Mouse (Mus musculus): ENCODE data around the gene Aifm3. TPM values are rescaled to one million over a fixed set of nuclear protein-coding genes. Genes with fewer than 3 reads are reported as not detected.

Aifm3 gene
- total RNA-seq (2014; rRNA removed): 15.2 and 21.8 TPM in 2 replicates
- 7.5 and 12.7 TPM in 2 replicates for polyA plus RNA-seq (2015; fragmentation: Nextera tagmentation; extraction: Ambion mirVana)

DNA sequence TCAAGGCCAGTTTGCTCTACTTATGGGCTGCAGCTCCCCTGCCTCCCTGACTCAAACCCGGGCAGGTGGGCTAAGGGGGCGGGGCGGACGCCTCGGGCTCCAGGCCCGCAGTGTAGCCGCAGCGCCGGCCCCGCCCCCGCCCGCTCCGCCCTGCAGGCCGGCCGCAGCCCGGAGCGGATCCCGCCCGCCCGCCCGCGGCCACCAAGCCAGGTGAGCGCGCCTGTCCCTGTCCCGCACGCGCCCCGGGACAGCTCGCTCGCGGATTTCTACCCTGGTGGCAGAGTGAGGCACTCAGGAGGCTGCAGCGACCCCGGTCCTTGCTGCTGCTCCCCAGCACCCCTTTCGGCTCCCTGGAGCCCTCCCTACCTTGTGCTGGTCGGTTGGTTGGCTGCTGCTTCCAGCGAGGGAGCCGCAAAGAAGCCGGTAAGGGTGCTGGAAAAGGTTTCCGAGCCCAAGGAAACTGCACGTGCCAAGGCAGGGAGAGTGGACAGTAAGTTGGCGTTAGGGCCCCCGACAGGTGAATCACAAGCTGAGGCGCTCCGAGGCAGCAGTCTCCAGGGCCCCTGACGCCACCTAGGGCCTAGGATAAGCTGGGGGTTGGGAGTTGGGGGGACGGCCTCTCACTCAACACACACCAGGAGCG lies at the start of gene Aifm3:
Gene Aifm3 (plus strand): TSS at position 143 of the 643 bp plus-strand sequence.
- Histone ChIP-seq H3K27ac (ENCODE audit: low read depth, low read length) (no peak within 1 kb of the TSS), H3K36me3 (ENCODE audit: insufficient read depth) (peaks cover 23% of the 10 kb centered on the region), H3K4me3 (ENCODE audit: low read depth, low read length) (peak within 1 kb of the TSS; percentile 39), H3K4me2 (ENCODE audit: low read depth) (peak within 1 kb of the TSS; percentile 81), H3K27me3 (ENCODE audit: insufficient read depth, low read length) (no peaks in the 10 kb centered on the region), H3K4me1 (ENCODE audit: insufficient read depth) (no peaks in the 10 kb centered on the region), H3K9ac (peak within 1 kb of the TSS; percentile 35), H3K9me3 (ENCODE audit: low read length) (no peaks in the 10 kb centered on the region)
- TF ChIP-seq CTCF (IDR thresholded peaks at IDR 0.05; ENCODE audit: low read depth): no peak
- peak; percentile 47 for ATAC-seq
- no peak for DNase-seq
- 2% methylated on average over 37 of the region's 47 CpGs for WGBS

GRCm38 (mm10) chr16:17451541-17452372 lies 37.7 kb upstream of the Aifm3 start, which contains the start of gene Crkl:
Gene Crkl, plus strand, starts transcription at chr16:17451987.
- Histone ChIP-seq H3K9ac (peak within 1 kb of the TSS; percentile 98), H3K4me2 (ENCODE audit: low read depth) (peak within 1 kb of the TSS; percentile 88), H3K27me3 (ENCODE audit: insufficient read depth, low read length) (no peaks in the 10 kb centered on the region), H3K27ac (ENCODE audit: low read depth, low read length) (peak within 1 kb of the TSS; percentile 98), H3K36me3 (ENCODE audit: insufficient read depth) (peaks cover 8% of the 10 kb centered on the region; the same call in 1 of the 2 replicates), H3K9me3 (ENCODE audit: low read length) (no peaks in the 10 kb centered on the region), H3K4me3 (ENCODE audit: low read depth, low read length) (peak within 1 kb of the TSS; percentile 98), H3K4me1 (ENCODE audit: insufficient read depth) (peaks cover 15% of the 10 kb centered on the region)
- peak; percentile 96 for ATAC-seq
- WGBS: 1% methylated on average over 63 of the region's 63 CpGs
- no peak; the same call in 1 of the 2 replicates for TF ChIP-seq CTCF (IDR thresholded peaks at IDR 0.05; ENCODE audit: low read depth)
- peak; percentile 99 for DNase-seq

GRCm38 (mm10) chr16:17452373-17452715 lies 37.1 kb upstream of the Aifm3 start:
- Histone ChIP-seq H3K4me2 (ENCODE audit: low read depth) (peak overlapping the region; percentile 88), H3K27ac (ENCODE audit: low read depth, low read length) (peak overlapping the region; percentile 98), H3K4me3 (ENCODE audit: low read depth, low read length) (peak overlapping the region; percentile 98), H3K4me1 (ENCODE audit: insufficient read depth) (peaks cover 15% of the 10 kb centered on the region), H3K9ac (peak overlapping the region; percentile 98), H3K27me3 (ENCODE audit: insufficient read depth, low read length) (no peaks in the 10 kb centered on the region), H3K9me3 (ENCODE audit: low read length) (no peaks in the 10 kb centered on the region), H3K36me3 (ENCODE audit: insufficient read depth) (peaks cover 8% of the 10 kb centered on the region)
- peak; percentile 63 for DNase-seq
- no peak for TF ChIP-seq CTCF (IDR thresholded peaks at IDR 0.05; ENCODE audit: low read depth)
- ATAC-seq: peak; percentile 49
- under 1% methylated on average over 24 of the region's 24 CpGs for WGBS

DNA sequence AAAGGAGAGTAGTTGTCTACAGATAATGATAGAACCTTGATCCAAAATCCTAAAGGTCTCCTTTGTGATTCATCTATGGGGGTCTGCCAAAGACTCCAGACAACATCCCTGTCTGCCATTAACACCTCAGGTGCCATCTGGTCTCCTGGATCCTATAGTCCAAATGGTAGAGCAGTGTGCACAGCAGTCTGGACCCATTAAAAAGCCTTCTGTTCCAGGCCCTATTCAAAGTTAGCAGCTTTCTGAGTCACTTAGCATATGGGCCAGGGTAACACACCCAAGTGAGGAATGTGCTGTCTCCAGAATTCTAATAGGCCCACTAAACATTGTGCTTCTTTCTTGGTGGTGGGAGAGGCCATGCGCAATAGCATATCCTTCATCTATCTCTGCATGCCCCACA lies 32.5 kb upstream of the Aifm3 start:
- ATAC-seq (no peak), DNase-seq (no peak)
- Histone ChIP-seq H3K27ac (ENCODE audit: low read depth, low read length) (no peak overlapping the region), H3K4me3 (ENCODE audit: low read depth, low read length) (no peak overlapping the region), H3K4me1 (ENCODE audit: insufficient read depth) (peaks cover 13% of the 10 kb centered on the region), H3K4me2 (ENCODE audit: low read depth) (no peak overlapping the region), H3K36me3 (ENCODE audit: insufficient read depth) (peaks cover 8% of the 10 kb centered on the region), H3K9me3 (ENCODE audit: low read length) (no peaks in the 10 kb centered on the region), H3K9ac (no peak overlapping the region), H3K27me3 (ENCODE audit: insufficient read depth, low read length) (no peaks in the 10 kb centered on the region)
- 89% methylated on average over 1 of the region's 1 CpGs for WGBS
- TF ChIP-seq CTCF (IDR thresholded peaks at IDR 0.05; ENCODE audit: low read depth): no peak

- ATAC-seq (no peak), DNase-seq (no peak)
- WGBS: 83% methylated on average over 4 of the region's 4 CpGs
- H3K27ac ChIP-seq (ENCODE audit: low read depth, low read length): no peak overlapping the region
- peak; percentile 39 for TF ChIP-seq CTCF (IDR thresholded peaks at IDR 0.05; ENCODE audit: low read depth)
- no peak overlapping the region for H3K4me3 ChIP-seq (ENCODE audit: low read depth, low read length)
- H3K36me3 ChIP-seq (ENCODE audit: insufficient read depth): peaks cover 8% of the 10 kb centered on the region
- no peaks in the 10 kb centered on the region for H3K9me3 ChIP-seq (ENCODE audit: low read length)
- no peaks in the 10 kb centered on the region for H3K27me3 ChIP-seq (ENCODE audit: insufficient read depth, low read length)
- H3K4me1 ChIP-seq (ENCODE audit: insufficient read depth): peaks cover 7% of the 10 kb centered on the region; the same call in 1 of the 2 replicates
- H3K4me2 ChIP-seq (ENCODE audit: low read depth): no peak overlapping the region
- no peak overlapping the region for H3K9ac ChIP-seq
Measured at GRCm38 (mm10) chr16:17460254-17460653, 29.2 kb upstream of the Aifm3 start.

DNA sequence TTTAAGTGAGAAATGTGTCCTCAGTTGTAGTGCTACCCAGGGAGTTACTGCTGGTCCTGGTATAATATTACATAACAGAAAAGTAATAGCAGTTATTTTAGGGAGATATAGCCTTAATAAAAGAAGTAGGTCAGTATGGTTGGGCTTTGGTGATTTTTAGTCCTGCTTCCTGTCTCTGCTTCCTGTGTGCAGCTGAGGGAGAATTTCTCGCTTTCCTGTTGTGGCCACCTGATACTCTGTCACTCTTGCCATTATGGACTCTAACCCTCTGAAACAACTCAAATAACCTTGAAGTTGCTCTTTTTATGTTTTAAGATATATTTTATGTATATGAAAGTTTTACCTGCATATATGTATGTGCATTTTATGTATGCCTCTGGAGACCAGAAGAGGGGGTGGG lies 27.8 kb upstream of the Aifm3 start:
- Histone ChIP-seq H3K27ac (ENCODE audit: low read depth, low read length) (no peak overlapping the region), H3K27me3 (ENCODE audit: insufficient read depth, low read length) (no peaks in the 10 kb centered on the region), H3K4me2 (ENCODE audit: low read depth) (no peak overlapping the region), H3K36me3 (ENCODE audit: insufficient read depth) (peaks cover under 1% of the 10 kb centered on the region), H3K9me3 (ENCODE audit: low read length) (no peaks in the 10 kb centered on the region), H3K9ac (no peak overlapping the region), H3K4me3 (ENCODE audit: low read depth, low read length) (no peak overlapping the region), H3K4me1 (ENCODE audit: insufficient read depth) (no peaks in the 10 kb centered on the region)
- WGBS: 94% methylated on average over 1 of the region's 1 CpGs
- ATAC-seq: no peak
- DNase-seq: no peak
- TF ChIP-seq CTCF (IDR thresholded peaks at IDR 0.05; ENCODE audit: low read depth): no peak

DNA sequence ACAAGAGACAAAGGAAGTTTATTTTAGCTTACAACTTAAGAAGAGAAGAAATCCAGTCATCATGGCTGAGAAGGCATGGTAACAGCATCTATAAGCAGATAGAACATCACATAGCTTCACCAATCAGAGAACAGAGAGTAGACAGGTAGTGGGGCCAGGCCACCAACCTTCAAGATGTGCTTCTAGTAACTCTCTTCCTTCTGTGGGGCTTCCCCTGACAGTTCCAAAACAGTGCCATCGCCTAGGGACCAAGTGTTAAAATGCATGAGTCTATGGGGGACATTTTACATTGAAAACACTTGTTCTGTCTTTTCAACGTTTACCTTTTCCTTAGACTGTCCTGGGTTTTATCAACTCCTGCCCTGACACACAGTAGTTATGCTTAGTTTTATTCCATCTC lies 26.2 kb upstream of the Aifm3 start:
- H3K36me3 ChIP-seq (ENCODE audit: insufficient read depth): no peaks in the 10 kb centered on the region
- H3K4me2 ChIP-seq (ENCODE audit: low read depth): no peak overlapping the region
- no peak overlapping the region for H3K9ac ChIP-seq
- H3K9me3 ChIP-seq (ENCODE audit: low read length): no peaks in the 10 kb centered on the region
- H3K27ac ChIP-seq (ENCODE audit: low read depth, low read length): no peak overlapping the region
- DNase-seq: no peak
- H3K27me3 ChIP-seq (ENCODE audit: insufficient read depth, low read length): no peaks in the 10 kb centered on the region
- 93% methylated on average over 2 of the region's 2 CpGs for WGBS
- H3K4me1 ChIP-seq (ENCODE audit: insufficient read depth): no peaks in the 10 kb centered on the region
- ATAC-seq: no peak
- TF ChIP-seq CTCF (IDR thresholded peaks at IDR 0.05; ENCODE audit: low read depth): no peak
- no peak overlapping the region for H3K4me3 ChIP-seq (ENCODE audit: low read depth, low read length)
